32 mouse cellular contexts compared by ENCODE assay signal in genomic region chr14:14104930-14105318, GRCm38 (mm10).
"Had no signal": no experiment of that assay in that cellular context is flagged by ENCODE, and none has a peak within 500 bp of the region (broad histone marks: within the 10 kb centered on the region; RNA-seq: fewer than 3 reads in every experiment).

No protein-coding gene starts in this region.

- ATAC-seq: liver, embryonic 12.5 days; liver, postnatal 0 days; lung, postnatal 0 days; midbrain, embryonic 13.5 days; midbrain, embryonic 15.5 days; midbrain, embryonic 16.5 days had no signal

- H3K4me3 ChIP-seq: limb, embryonic 10.5 days; limb, embryonic 12.5 days; limb, embryonic 13.5 days; limb, embryonic 15.5 days; liver, embryonic 12.5 days; liver, embryonic 13.5 days; liver, embryonic 15.5 days; lung, embryonic 15.5 days; megakaryocyte, embryonic 14.5 days; midbrain, embryonic 10.5 days; midbrain, embryonic 12.5 days; midbrain, embryonic 13.5 days; midbrain, embryonic 15.5 days; myocyte; neural tube, embryonic 12.5 days had no signal

- H3K27ac ChIP-seq: limb, embryonic 10.5 days; limb, embryonic 12.5 days; limb, embryonic 13.5 days; limb, embryonic 15.5 days; liver, embryonic 12.5 days; liver, embryonic 13.5 days; liver, embryonic 14.5 days; liver, embryonic 15.5 days; lung, embryonic 15.5 days; macrophage; midbrain, embryonic 10.5 days; midbrain, embryonic 12.5 days; midbrain, embryonic 13.5 days; midbrain, embryonic 15.5 days; neural tube, embryonic 12.5 days had no signal

- H3K9me3 ChIP-seq: limb, embryonic 10.5 days; limb, embryonic 12.5 days; limb, embryonic 13.5 days; limb, embryonic 15.5 days; liver, embryonic 12.5 days; liver, embryonic 13.5 days; liver, embryonic 15.5 days; lung, embryonic 15.5 days; megakaryocyte, embryonic 14.5 days; midbrain, embryonic 10.5 days; midbrain, embryonic 12.5 days; midbrain, embryonic 13.5 days; midbrain, embryonic 15.5 days; neural tube, embryonic 12.5 days had no signal

- DNase-seq: left cerebral cortex, postnatal 4 days; liver; liver, embryonic 13.5 days; liver, postnatal 0 days; lung, adult 18-20 months; lung, adult 2 months; lung, embryonic 14.5 days; lung, postnatal 10 days; lung, postnatal 14 days; lung, postnatal 36 days; lung, postnatal 4 days; midbrain, embryonic 14.5 days had no signal

- H3K4me1 ChIP-seq: limb, embryonic 10.5 days; limb, embryonic 12.5 days; limb, embryonic 13.5 days; limb, embryonic 15.5 days; liver, embryonic 12.5 days; liver, embryonic 13.5 days; liver, embryonic 15.5 days; lung, embryonic 15.5 days; megakaryocyte, embryonic 14.5 days; midbrain, embryonic 10.5 days; midbrain, embryonic 12.5 days; midbrain, embryonic 13.5 days; midbrain, embryonic 15.5 days; neural tube, embryonic 12.5 days had no signal

- H3K27me3 ChIP-seq: limb, embryonic 12.5 days; limb, embryonic 13.5 days; limb, embryonic 15.5 days; liver, embryonic 12.5 days; liver, embryonic 13.5 days; liver, embryonic 15.5 days; lung, embryonic 15.5 days; megakaryocyte, embryonic 14.5 days; midbrain, embryonic 12.5 days; midbrain, embryonic 13.5 days; midbrain, embryonic 15.5 days; neural tube, embryonic 12.5 days had no signal

- H3K4me2 ChIP-seq: limb, embryonic 12.5 days; limb, embryonic 13.5 days; limb, embryonic 15.5 days; liver, embryonic 11.5 days; liver, embryonic 12.5 days; liver, embryonic 13.5 days; liver, embryonic 15.5 days; lung, embryonic 14.5 days; lung, embryonic 15.5 days; midbrain, embryonic 11.5 days; midbrain, embryonic 12.5 days; midbrain, embryonic 13.5 days; midbrain, embryonic 15.5 days; neural tube, embryonic 12.5 days had no signal

- H3K9ac ChIP-seq: limb, embryonic 12.5 days; limb, embryonic 15.5 days; liver, embryonic 12.5 days; liver, embryonic 13.5 days; liver, embryonic 14.5 days; liver, embryonic 15.5 days; liver, postnatal 0 days; lung, embryonic 14.5 days; lung, embryonic 15.5 days; midbrain, embryonic 12.5 days; midbrain, embryonic 13.5 days; midbrain, embryonic 15.5 days; neural tube, embryonic 12.5 days had no signal
